Mouse (Mus musculus) left cerebral cortex, adult 2 months (tissue): Measurements from ENCODE around the gene Exoc2. TPM values are rescaled to one million over a fixed set of nuclear protein-coding genes. Genes with fewer than 3 reads are reported as not detected.

Experiments used
- DNase-seq, 2 experiments: peaks; one replicate each; pipeline ENCODE4 v3.0.0; 2021 to 2022; ENCODE audit warnings: low spot score in 2 of 2, mixed read lengths in 1 of 2; ENCODE audit errors: extremely low spot score in 1 of 2
- H3K27ac ChIP-seq: fragments of 200-600 bp; 2 replicates; pipeline ENCODE4 v1.8.1; 2022
- H3K4me3 ChIP-seq: fragments of 200-600 bp; 2 replicates; pipeline ENCODE4 v1.8.1; 2022
- CTCF ChIP-seq: fragments of 200-600 bp; IDR thresholded peaks from 2 replicates; pipeline ENCODE4 v1.8.1; 2022; ENCODE audit warnings: antibody characterized with exemption, mild to moderate bottlenecking, moderate library complexity
- intact Hi-C: fragments of 180-260 bp; cut with DNase I; formaldehyde crosslinking; loops from one replicate; pipeline ENCODE4 v1.15.1; 2025
- total RNA-seq, 2 experiments: library from RNA; stranded (reverse); gene quantifications; 2 replicates each; pipeline ENCODE4 v1.2.3; 2021

Gene Exoc2
- total RNA-seq, 2 experiments from 2014 or later = 38.7 to 42.0 TPM

DNA sequence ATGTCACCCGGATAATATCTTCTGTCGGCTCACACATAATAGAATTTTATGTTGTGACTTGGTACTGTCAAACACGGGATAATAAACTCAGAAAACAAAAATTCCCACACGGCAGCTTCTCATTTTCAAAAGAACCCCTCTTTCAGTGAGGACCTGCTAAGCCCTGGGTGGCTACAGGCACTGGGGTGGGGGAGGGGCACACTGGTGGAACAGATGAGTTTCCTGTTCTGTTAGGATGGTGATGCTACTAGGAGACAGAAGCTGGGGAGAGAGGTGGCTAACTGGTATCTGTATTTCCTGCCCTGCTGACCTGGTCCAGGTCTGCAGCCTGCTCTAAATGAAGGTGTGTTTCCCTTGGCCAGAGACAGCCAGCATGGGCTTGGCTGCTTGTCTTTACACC is 172.0 kb downstream of the Exoc2 start:
- intact Hi-C loops = no loop called here
- Histone ChIP-seq H3K27ac (no peak overlapping the region), H3K4me3 (no peak overlapping the region)
- DNase-seq = no peak
- no peak for TF ChIP-seq CTCF

DNA sequence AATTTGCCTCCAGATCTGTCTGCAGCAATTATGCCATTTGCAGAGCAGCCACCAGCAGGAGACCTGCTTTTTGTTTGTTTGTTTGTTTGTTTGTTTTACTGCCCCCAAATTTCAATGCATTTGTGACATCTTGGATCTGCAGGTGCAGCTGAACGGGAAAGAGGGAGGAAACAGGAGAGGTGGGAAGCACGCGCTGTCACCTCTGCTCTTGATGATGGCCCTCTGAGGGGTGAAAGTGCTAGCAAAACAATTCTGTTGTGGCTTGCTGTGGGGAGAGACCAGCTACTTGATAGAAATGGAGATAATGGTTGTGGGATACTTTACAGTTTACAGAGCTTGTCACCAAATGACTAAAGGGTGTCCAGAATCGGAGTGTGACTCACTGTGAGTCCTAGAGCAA is 177.9 kb downstream of the Exoc2 start:
- no peak for TF ChIP-seq CTCF
- intact Hi-C loops = no loop called here
- H3K27ac ChIP-seq = no peak overlapping the region
- DNase-seq = peak in 1 of 2 experiments; percentile 5
- H3K4me3 ChIP-seq = no peak overlapping the region

DNA sequence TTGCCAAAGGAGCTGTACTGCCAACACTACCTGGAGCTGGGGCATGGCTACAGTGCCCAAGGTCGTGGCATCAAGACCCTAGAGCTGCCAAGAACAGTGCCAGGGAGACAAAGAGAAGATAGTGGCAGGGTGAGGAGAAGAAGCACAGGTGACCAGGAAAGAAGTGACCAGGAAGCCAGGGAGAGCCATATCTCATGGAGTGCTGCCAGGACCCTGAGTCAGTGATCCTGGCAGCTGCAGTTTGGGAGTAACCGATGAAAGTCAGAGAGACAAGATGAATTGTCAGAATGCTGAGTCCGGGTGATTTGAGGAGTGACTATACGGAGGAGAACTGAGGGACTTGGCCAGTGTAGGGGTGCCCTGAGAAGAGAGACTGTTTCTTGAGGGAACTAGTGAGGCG is 180.3 kb downstream of the Exoc2 start:
- no peak overlapping the region for H3K27ac ChIP-seq
- intact Hi-C loops = no loop called here
- DNase-seq = peak in 1 of 2 experiments; percentile 10

DNA sequence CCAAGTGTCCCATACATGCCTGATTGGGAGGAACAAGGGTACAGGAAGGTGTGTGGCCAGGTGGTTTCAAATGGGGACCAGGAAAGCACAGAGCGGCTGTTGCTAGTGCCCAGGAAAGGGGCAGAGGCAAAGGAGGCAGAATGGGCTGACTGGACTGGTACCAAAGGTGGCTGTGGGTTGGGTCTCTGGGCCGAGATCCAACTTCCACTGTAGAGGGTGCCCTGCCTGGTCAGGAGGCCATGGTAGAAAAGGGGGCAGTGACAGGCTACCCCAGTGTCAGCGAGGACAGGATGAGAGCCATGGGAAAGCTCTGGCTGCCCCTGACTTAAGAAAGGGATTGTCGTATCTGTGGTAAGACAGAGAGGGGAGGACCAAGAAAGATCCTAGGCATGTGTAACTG is 180.7 kb downstream of the Exoc2 start:
- TF ChIP-seq CTCF = no peak
- intact Hi-C loops = no loop called here
- DNase-seq = peak in 1 of 2 experiments; percentile 7
- Histone ChIP-seq H3K4me3 (no peak overlapping the region), H3K27ac (no peak overlapping the region)

More for the DNA sequence above, 180.3 kb downstream of the Exoc2 start:
- H3K4me3 ChIP-seq = no peak overlapping the region
- TF ChIP-seq CTCF = no peak

DNA sequence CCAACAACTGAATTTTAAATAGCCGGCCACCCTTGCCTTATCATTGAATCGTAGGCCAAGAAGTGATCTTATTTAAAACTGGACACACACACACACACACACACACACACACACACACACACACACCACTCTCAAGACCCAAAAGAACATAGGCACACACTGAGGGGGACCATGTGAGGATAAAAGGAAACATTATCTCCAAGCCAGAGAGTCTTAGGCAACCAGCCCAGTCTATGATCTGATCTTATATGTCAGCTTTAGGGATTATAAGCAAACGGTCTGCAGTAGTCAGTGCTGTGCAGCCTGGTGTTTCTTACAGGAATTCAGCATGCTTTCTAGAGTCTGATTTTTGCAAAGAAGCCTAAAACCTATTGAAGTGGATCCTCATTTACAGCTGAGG is 181.2 kb downstream of the Exoc2 start:
- DNase-seq = no peak
- Histone ChIP-seq H3K4me3 (no peak overlapping the region), H3K27ac (no peak overlapping the region)
- intact Hi-C loops = no loop called here
- TF ChIP-seq CTCF = no peak

DNA sequence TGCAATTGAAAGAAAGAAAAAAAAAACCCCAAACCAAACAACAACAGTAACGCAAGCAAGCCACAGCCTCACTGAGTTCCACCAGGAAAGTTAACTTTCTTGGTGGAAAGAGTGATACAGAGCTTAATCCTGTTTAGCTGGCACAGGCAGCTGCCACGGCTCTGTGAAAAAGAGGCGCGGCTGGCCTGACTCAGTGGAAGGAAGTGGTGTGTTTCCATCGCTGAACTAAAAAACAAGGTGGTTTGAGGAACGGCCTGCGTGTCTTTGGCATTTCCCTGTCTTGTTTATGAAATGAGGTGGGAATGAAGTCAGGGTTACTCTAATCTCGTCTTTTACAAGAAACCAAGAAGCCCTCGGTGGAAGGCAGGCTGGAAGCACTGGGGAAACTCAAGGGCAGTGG is 181.6 kb downstream of the Exoc2 start:
- TF ChIP-seq CTCF = no peak
- DNase-seq = no peak
- Histone ChIP-seq H3K27ac (no peak overlapping the region), H3K4me3 (no peak overlapping the region)
- intact Hi-C loops = no loop called here

DNA sequence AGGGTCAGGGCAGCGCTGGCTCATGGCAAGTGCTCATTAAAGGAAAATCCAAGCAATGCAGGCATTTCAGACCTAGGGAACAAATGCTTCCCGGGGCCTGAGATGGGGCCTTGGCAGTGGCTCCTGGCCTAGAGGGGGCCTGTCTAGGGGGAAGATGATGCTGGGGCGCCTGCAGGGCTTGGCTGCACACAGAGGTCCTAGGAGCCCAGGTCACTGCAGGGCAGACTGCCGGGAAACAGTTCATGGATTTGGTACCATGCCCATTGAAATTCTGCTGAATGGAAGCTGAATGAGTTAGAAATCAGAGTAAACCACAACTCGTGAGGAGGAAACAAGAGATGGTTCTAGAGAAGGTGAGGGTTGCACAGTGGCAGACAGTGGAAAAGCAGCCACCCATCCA is 183.9 kb downstream of the Exoc2 start:
- TF ChIP-seq CTCF = no peak
- peak in 1 of 2 experiments; percentile 12 for DNase-seq
- intact Hi-C loops = no loop called here
- Histone ChIP-seq H3K4me3 (no peak overlapping the region), H3K27ac (no peak overlapping the region)

- intact Hi-C loops = loop anchor here (5.0 kb wide), 1 partner anchor 79 kb away; no protein-coding TSS in a partner anchor
- no peak overlapping the region for H3K4me3 ChIP-seq
- peak in 1 of 2 experiments; percentile 8 for DNase-seq
- no peak for TF ChIP-seq CTCF
- no peak overlapping the region for H3K27ac ChIP-seq
These were observed 185.5 kb downstream of the Exoc2 start for GRCm38 (mm10) chr13:30788421-30788820.

GRCm38 (mm10) chr13:30787960-30788359 is 185.9 kb downstream of the Exoc2 start:
- H3K4me3 ChIP-seq = no peak overlapping the region
- TF ChIP-seq CTCF = no peak
- intact Hi-C loops = loop anchor here (2.0 to 5.0 kb wide), 2 partner anchors 79 to 127 kb away; no protein-coding TSS in a partner anchor
- peak in 1 of 2 experiments; percentile 10 for DNase-seq
- no peak overlapping the region for H3K27ac ChIP-seq

GRCm38 (mm10) chr13:30787556-30787955 is 186.3 kb downstream of the Exoc2 start:
- intact Hi-C loops = loop anchor here (2.0 to 5.0 kb wide), 2 partner anchors 80 to 127 kb away; no protein-coding TSS in a partner anchor
- Histone ChIP-seq H3K27ac (peak overlapping the region; percentile 63; the same call in 1 of the 2 replicates), H3K4me3 (no peak overlapping the region)
- TF ChIP-seq CTCF = no peak
- peak in 1 of 2 experiments; percentile 8 for DNase-seq

DNA sequence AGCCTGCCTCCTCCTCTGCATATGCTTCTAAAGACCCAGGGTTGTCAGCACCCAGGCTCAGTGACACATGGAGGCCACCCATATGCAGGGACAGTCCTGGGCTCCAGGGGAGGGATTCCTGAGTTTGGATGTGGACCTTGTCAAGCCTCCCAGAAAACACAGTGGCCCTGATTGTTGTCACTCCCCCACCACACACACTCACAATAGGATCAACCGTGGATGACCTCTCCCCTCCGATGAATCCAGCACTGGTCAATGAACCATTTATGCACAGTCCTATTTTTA is 186.9 kb downstream of the Exoc2 start:
- H3K4me3 ChIP-seq = no peak overlapping the region
- intact Hi-C loops = loop anchor here (2.0 to 5.0 kb wide), 2 partner anchors 80 to 126 kb away; no protein-coding TSS in a partner anchor
- no peak for DNase-seq
- H3K27ac ChIP-seq = peak overlapping the region; percentile 63; the same call in 1 of the 2 replicates
- TF ChIP-seq CTCF = no peak

- intact Hi-C loops = loop anchor here (1.0 to 5.0 kb wide), 4 partner anchors 81 to 182 kb away; no protein-coding TSS in a partner anchor
- Histone ChIP-seq H3K4me3 (no peak overlapping the region), H3K27ac (peak overlapping the region; percentile 72)
- peak; percentile 72 to 78 for DNase-seq
- no peak for TF ChIP-seq CTCF
These were observed 187.5 kb downstream of the Exoc2 start for GRCm38 (mm10) chr13:30786235-30787035.
